Mouse (Mus musculus) layer of hippocampus, postnatal 36 days (tissue): ENCODE data around the gene Amfr. TPM values are rescaled to one million over a fixed set of nuclear protein-coding genes. Genes with fewer than 3 reads are reported as not detected.
A peak's percentile ranks its signal among the peaks of the same experiment; 100 is the strongest.

ENCODE experiments used
- DNase-seq, 2 experiments: peaks; one replicate each; pipeline ENCODE4 v3.0.0; 2022
- total RNA-seq, 2 experiments: library from RNA; stranded (reverse); gene quantifications; 2 replicates each; pipeline ENCODE4 v1.2.3; 2021

Gene Amfr
- total RNA-seq = 100 to 1,000 TPM; 121 to 128 TPM

GRCm38 (mm10) chr8:94012013-94012951 lies at the start of gene Amfr:
Gene Amfr, minus strand, starts transcription at chr8:94012842.
- DNase-seq = peak; percentile 57 to 60

- peak; percentile 26 to 37 for DNase-seq
These were observed 44.7 kb upstream of the Amfr start for GRCm38 (mm10) chr8:94057157-94057854.

- no peak for DNase-seq
These were observed 40.1 kb upstream of the Amfr start for GRCm38 (mm10) chr8:94052696-94053095.

GRCm38 (mm10) chr8:94047845-94048244 lies 35.2 kb upstream of the Amfr start:
- DNase-seq = peak in 1 of 2 experiments; percentile 36

- no peak for DNase-seq
These were observed 25.2 kb upstream of the Amfr start for GRCm38 (mm10) chr8:94037806-94038205.

GRCm38 (mm10) chr8:94036944-94037524 lies 24.4 kb upstream of the Amfr start, which contains the start of the genes Nudt21 and Ogfod1:
Gene Nudt21, minus strand, starts transcription at chr8:94037031.
Gene Ogfod1, plus strand, starts transcription at chr8:94037198.
- peak; percentile 93 to 94 for DNase-seq

- peak in 1 of 2 experiments; percentile 44 for DNase-seq
These were observed 23.9 kb upstream of the Amfr start for GRCm38 (mm10) chr8:94036541-94036940.

GRCm38 (mm10) chr8:94035200-94035599 lies 22.6 kb upstream of the Amfr start:
- DNase-seq = no peak

- no peak for DNase-seq
These were observed 21.0 kb upstream of the Amfr start for GRCm38 (mm10) chr8:94033601-94034000.

- no peak for DNase-seq
These were observed 17.1 kb upstream of the Amfr start for GRCm38 (mm10) chr8:94029701-94030100.

- no peak for DNase-seq
These were observed 11.3 kb upstream of the Amfr start for GRCm38 (mm10) chr8:94023916-94024315.

- DNase-seq = no peak
These were observed 477 bp upstream of the Amfr start for GRCm38 (mm10) chr8:94013026-94013612.

- no peak for DNase-seq
These were observed 1.3 kb downstream of the Amfr start for GRCm38 (mm10) chr8:94011076-94012012.

- DNase-seq = no peak
These were observed 2.4 kb downstream of the Amfr start for GRCm38 (mm10) chr8:94010101-94010705.

- no peak for DNase-seq
These were observed 3.3 kb downstream of the Amfr start for GRCm38 (mm10) chr8:94009243-94009845.

- DNase-seq = no peak
These were observed 8.5 kb downstream of the Amfr start for GRCm38 (mm10) chr8:94004139-94004538.

- DNase-seq = no peak
These were observed 13.7 kb downstream of the Amfr start for GRCm38 (mm10) chr8:93998961-93999360.

GRCm38 (mm10) chr8:93989739-93990138 lies 22.9 kb downstream of the Amfr start:
- DNase-seq = no peak

- no peak for DNase-seq
These were observed 27.9 kb downstream of the Amfr start for GRCm38 (mm10) chr8:93984731-93985130.

- no peak for DNase-seq
These were observed 28.8 kb downstream of the Amfr start for GRCm38 (mm10) chr8:93983827-93984226.
